Mouse (Mus musculus) mouse trophoblast stem cell (cell line): ENCODE measurements around the gene Tmem199.
"Not testable (repeated sequence)": the region's sequence is repeated elsewhere in the genome, so short reads cannot be mapped to it uniquely, and the experiment has no call there.

Experiments
- in situ Hi-C, 2 experiments: fragments of 300-500 bp; cut with MseI, MboI; formaldehyde crosslinking; loops; 2 replicates in 1 of 2; 3 replicates in 1 of 2; pipeline ENCODE4 v1.15.1; 2025

Gene Tmem199

DNA sequence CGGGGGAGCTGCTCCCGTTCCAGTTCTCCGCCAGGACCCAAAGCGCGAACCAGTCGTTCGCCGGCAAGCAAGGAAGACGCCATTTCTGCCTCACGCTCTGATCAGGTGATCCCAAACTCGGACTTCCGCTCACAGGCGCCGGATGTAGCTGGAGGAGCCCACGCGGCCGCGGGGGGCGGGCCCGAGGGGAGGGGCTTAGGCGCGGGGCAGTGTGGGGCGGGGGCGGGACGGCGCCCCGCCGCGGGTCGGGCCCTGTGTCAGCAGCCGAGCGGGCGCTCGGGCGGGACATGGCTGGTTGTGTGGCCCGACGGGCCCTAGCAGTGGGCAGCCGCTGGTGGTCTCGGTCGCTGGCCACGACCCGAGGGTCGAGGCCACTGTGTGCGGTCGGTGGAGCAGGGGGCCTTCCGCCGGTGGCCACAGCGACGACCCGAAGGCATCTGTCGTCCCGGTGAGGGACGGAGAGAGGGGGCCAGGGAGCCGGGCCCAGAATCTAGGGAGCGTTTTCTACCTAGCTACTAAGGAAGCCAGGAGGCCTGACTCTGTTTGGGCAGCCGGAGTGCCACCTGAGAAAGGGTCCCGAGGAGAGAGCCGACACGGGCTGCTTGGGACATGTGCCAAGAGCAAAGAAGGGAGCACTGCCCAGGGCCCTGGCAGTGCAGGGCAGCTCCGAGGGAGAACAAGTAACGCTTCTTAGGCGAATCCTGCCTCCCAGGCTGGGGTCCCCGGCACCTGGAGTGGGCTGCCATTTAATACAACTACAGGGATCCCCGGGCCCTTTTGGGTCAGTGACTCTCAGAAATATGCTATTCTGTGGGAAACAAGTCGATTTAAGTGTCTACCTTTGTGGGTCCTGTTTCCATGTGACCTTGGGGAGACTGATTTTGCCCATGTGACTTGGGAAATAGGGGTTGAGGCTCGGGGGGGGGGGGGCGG is at the start of gene Tmem199, which contains the start of gene Poldip2:
Gene Tmem199, minus strand, starts transcription at position 148 of the 933 bp plus-strand sequence.
Gene Poldip2, plus strand, starts transcription at position 169 of the 933 bp plus-strand sequence.
- in situ Hi-C loops, result no loop called here

DNA sequence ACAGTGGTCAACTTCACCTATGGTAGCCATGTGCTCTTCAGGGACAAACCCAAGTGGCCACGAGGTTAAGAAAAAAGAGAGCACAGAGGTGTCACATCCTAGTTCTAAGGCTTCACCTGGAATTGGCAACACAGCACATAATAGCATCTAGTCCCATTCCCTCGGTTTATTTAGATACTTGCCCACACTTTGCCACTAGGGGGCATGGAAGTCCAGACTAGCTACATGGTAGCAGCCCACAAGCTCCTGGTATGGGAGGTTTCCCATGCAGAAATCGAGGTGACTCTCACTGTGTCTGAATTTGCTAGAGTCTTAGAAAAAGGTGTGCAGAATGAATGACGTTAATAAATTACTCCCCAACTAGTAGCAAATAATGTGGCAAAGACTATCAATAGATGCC is 48.5 kb upstream of the Tmem199 start:
- in situ Hi-C loops, result no loop called here

DNA sequence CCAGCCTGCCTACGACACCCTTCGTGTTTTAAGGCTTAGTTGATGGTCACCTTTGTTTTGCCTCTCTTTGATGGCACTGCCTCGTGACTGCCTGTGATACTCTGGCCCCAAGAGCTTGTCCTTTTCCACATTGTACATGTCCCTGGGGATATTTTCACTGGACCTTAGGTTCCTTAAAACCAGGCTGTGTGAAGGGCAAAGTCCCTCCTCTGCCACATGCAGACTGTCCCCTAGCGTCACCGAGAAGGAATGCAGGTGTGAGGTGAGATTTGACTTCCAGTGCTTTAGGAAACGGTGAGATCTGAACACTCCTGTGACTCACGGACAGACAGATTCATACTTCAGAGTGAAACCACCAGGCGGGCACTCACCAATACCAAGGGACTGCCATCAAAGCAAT is 45.3 kb upstream of the Tmem199 start:
- in situ Hi-C loops, result no loop called here

DNA sequence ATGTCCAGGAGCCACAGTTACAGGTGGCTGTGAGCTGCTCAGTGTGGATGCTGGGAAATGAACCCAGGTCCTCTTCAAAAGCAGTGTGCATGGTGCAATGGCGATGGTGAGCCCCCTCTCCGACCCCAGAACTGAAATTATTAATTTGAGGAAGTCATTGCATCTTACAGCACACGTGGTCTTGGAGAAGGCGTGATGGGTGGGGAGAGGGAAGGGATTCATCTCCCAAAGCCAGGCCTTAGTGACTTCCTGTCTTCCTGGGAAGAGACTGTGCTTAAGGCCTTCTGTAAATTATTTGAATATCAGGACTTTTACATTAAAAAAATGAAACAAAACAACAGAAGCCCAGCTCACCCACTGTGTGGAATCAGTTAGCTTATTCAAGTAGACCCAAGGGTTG is 44.1 kb upstream of the Tmem199 start:
- in situ Hi-C loops, result no loop called here

DNA sequence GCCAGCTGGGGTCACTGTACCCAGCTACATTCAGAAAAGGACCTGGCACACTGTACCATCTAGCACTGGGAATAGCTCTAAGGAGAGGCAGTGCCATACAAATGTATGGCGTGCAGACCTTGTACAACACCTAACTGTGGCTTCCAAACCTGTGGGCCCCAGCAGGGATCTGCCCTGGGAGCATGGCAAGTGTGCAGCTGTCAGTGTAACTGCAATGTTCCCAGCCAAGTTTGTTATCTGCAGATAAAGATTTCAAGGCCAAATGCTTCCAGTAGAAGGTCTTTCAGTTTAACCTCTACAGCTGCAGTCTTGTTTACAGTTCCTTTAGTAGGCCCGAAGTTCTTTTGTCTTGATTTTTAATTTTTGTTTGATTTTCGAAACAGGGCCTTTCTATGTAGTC is 43.7 kb upstream of the Tmem199 start:
- in situ Hi-C loops, result no loop called here

DNA sequence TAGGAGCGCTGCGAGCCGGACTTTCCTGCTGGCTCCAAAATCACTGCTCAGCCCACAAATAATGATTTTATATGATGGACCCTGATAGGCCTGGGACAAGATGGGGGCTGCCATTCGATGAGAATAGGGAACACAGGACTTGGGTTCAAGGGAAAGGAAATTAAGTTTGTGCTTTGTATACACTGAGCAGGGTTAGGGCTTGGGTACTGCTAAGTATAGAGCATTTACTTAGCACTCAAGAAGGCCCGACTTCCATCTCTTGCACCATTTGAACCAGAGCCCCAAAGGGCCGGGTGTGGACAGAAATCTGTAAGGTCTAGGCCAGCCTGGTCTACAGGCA is 39.1 kb upstream of the Tmem199 start:
- in situ Hi-C loops, result no loop called here

DNA sequence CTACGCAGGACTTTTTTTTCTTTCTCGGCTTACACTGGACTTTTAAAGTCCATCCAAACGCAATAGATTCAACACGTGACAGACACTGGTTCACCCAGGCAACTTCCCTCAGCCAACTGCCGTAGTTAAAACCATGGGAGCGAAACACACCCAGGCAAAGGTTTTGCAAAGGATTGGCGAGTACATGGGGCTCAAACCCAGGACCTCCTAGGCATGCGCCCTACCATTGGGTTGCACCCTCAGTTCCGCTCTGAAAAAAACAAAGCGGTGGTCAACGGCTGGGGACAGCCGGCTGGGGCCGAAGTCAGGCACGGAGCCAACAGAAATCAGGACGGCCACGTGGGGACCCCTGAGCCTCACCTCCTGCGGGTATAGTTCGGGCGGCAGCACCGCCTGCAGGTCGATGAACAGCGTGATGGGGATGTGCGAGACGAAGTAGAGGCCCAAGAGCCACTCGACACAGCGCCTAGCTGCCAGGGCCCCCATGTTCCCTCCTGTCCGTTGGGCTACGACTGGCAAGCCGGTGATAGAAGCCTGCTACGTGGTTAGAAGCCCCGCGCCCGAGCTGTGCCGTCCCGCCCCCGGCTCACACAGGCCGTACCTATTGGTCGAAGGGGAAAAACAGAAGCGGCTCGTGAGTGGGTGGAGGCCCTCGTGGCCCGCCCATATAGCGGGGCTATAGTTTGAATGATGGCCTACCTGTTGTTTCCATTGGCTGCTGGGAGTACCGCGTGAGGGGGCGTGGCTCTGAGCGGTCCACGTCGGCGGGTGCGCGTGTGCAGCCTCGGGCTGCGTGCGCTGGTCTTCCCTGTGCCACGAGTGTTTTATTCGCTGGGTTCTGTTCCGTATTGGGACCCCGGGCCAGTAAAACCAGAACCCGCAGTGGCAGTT is 38.4 kb upstream of the Tmem199 start, which contains the start of gene Tmem97:
Gene Tmem97, minus strand, starts transcription at position 610 of the 891 bp plus-strand sequence.
- in situ Hi-C loops, result no loop called here

DNA sequence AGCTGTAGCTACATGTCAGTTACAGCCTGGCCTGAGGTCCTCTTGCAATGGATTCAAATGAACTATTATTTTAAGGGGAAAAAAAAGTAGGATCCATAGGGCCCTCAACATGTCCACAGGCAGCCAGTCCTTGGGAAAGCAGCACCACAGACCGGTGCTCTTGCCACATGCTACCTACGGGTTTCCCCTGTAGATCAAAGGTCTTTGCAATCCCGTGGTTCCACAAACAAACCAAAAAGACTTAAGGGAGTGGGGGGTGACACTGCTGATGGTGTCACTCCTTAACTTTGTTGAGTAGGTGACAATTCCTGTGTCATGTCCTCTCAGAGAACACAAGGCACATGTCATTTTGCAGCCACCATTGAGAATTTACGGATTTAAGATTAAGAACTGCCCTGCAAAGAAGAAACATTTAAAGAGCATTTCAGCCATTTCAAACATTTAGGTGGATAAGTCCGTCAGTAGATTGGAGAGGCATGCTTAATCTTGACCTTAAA is 37.6 kb upstream of the Tmem199 start:
- in situ Hi-C loops, result no loop called here

DNA sequence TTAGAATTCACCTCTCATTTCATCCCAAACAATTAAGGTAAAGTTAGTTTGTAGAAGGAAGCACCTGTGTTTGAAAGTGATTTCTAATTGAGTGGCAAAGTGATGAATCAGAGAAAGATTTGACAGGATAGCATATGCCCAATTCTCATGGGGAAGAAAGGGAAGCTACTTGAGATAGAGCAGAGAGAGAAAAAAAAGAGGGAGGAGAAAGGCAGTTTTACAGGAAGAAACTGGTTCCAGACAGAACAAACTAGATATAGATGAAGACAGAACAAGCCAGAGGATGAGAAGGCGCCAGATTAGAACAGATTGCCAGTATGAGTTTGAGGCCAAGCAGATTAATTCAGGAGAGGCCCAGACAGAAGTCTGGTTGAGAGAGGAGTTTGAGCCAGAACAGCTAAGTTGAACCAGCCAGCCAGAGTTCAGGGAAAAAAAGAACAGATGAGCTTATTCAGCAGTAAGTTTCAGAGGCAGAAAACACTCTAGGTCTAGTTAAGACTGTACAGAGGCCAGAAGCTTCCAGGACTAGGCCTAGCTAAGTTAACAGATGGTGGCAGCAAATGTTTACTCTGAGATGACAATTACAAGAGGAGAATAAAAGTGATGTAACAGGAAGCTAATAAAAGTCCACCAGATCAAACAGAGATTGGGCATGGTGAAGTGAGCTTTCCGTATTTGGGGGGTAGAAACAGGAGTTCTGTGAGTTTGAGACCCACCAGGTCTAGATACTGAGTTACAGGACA is 35.9 kb upstream of the Tmem199 start:
- in situ Hi-C loops, result no loop called here

DNA sequence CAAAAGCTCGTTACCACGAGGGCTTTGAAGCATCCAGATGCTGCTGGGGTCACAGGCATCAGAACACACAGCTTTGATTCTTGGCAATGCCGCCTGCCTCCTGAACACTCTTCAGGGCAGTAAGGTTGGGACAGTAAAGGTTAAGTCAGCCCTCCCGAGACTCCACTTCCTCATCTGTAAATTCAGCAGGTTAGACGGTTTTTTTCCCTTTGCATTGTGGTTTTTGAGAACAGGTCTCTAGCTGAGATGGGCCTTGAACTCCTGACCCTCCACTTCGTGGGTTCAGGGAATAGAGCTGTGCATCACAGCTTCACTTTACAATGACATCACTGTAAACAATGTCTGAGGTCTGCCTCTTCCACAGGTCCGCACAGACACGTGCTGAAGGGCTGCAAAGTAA is 33.2 kb upstream of the Tmem199 start:
- in situ Hi-C loops, result no loop called here

DNA sequence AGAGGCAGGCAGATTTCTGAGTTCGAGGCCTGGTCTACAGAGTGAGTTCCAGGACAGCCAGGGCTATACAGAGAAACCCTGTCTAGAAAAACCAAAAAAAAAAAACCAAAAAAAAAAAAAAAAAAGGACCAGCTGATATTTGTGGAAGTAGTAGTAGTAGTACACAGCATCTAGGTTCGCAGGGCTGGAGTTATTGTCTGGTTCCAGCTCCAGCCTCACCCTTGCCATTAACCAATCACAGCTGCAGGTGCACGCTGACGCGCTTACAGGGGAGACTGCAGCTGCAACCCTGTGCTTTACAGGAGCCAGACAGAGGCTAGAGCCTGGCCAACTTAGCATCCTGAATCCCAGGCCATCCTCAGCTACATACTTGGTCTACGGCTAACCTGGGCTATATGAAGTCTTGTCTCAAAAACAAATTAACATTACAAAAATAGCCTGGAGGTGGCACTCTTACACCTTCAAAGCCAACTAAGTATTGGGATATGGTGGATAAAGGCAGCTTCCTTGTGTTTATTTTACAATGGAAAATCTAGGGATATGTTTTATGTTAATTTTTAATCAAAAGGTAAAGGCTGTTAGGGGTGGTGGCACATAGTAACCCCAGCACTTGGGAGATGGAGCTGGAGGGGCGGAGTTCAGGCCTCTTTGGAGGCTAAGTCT is 32.6 kb upstream of the Tmem199 start:
- in situ Hi-C loops, result no loop called here

DNA sequence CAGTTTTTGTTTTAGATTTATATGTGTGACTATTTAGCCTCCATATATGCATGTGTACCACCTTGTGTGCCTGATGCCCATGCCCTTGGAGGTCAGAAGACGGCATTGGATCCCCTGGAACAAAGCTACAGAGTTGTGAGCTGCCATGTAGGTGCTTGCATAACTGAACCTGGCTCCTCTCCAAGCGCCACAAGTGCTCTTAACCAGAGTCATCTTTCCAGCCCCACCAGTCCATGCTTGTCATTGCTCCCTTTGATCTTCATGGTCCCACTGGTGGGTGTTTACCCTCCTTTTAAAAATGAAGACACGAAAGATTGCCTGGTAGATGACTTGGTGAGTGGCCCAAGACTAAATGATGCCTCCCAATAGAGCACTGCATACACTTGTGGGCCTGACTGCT is 28.4 kb upstream of the Tmem199 start:
- in situ Hi-C loops, result no loop called here

DNA sequence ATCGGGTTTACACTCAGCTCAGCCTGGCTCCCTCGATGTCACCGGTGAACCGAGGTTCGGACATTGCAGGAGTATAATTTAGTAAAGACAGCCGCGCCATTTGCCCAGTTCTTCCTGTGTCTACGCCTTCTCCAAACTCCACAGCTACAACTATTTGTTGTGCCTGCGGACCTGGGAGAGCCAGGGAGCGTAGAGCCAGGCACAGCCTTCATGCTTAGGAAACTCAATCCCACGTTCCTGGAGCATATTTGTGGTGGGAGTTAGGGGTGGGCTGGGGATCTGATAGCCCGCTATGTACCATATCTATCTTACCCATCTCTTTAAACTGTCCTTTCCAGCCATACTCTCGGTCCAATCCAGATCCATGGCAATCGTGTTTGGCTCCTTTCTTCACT is 24.7 kb upstream of the Tmem199 start:
- in situ Hi-C loops, result no loop called here

DNA sequence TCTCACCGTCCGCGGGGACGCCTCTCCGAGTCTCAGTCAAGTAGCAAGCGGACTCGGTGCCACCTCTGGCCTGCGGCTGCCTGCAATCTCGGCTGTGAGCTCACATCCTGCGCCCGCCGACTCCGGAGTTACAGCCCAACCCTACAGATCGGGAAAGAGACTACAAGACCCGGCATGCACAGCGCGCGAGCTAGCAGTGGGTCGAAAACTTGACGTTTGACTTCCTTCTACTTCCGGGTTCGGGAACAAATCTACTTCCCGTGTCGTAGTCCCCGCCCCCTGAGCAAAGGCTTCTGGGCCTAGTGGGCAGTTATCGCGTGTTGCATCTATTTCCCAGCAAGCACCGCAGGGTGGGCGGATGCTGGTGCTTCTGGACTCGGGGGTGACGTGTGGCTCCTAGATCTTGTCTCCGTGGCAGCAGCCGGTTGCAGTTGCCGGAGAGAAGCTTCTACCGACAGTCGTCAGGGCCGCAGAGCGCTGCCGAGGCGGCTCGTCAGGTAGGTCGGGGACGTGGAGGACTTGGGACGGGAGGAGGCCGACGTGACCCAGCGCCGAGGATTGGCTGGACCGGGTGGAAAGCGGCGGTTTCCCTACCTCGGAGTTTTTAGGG is 24.2 kb upstream of the Tmem199 start, which contains the start of the genes Tnfaip1 and Ift20:
Gene Tnfaip1, minus strand, starts transcription at position 253 of the 610 bp plus-strand sequence.
Gene Ift20, plus strand, starts transcription at position 282 of the 610 bp plus-strand sequence.
- in situ Hi-C loops, result no loop called here

DNA sequence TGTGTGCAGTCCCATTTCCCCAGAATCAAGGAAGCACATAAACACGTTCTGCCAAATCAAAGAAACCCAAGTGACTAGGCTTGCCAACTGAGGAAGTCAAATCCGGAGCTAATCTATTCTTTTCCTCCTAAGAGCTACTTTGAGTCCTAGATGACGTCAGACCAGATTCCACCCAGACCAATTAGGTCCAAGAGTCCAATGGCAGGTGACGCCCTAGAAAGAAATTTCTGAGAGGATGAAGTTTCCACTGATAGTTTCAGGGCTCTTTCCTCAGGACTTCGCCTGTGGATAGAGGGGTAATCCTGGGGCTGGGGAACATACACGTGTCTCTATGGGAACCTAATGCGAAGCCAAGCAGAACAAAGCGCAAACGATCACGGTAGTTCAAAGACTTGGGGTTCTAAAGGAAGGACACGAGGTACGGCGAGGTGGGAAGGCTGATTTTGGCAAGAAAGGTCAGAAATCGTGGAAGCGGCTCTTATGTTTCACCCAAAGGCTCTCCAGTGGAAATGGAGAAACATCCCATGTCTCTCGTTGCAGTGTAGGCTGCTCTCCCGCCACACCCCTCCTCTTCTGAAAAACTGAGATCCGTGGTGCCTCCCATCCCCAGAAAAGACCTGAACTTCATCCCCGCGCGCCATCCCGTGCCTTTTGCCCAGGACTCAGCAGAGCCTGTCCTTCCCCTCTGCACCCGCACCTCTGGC is 23.6 kb upstream of the Tmem199 start:
- in situ Hi-C loops, result no loop called here

DNA sequence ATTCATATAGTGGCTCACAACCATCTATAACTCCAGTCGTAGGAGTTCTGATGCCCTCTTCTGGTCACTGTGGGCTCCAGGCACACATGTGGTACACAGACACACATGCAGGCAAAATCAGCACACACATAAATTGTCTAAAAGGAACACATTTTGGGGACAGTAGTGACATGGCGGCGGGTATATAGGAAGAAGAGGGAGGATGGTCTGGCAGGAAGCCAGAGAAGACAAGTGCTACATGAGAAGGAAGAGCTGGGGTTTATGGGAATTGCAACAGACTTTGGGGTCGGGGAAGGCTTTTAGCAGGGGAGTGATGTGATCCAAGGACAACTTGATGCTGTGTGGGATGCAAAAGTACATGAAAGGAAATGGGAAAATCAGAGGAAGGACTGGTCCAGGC is 22.5 kb upstream of the Tmem199 start:
- in situ Hi-C loops, result no loop called here

DNA sequence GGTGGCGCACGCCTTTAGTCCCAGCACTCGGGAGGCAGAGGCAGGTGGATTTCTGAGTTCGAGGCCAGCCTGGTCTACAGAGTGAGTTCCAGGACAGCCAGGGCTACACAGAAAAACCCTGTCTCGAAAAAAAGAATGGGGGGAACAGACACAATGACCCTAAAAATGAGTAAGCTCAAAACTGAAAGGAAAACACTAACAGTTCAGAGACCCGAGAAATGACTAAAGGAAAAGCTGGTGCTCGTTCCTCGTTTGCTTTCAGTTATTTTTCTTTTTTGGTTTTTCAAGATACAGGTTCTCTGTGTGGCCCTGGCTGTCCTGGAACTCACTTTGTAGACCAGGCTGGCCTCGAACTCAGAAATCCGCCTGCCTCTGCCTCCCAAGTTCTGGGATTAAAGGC is 19.5 kb upstream of the Tmem199 start:
- in situ Hi-C loops, result not testable (repeated sequence)

DNA sequence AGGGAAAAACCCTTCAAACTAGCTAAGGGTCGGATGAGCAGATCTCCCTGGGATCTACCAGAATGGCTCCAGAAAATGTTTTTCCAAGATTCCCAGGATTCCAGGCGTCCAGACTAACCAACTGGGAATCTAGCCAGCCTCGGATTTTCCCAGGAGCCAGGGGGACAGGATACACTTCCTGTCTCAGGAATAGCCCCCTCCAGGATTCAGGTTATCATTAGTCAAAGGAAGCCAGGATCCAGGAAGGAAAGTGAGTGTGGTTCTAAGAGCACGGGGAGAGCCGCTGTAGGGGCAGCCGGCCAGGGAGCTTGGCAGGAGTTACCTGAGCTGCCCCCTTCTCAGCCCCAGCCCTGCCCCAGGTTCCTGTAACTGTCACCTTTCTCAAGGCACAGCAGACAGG is 19.1 kb upstream of the Tmem199 start:
- in situ Hi-C loops, result no loop called here

DNA sequence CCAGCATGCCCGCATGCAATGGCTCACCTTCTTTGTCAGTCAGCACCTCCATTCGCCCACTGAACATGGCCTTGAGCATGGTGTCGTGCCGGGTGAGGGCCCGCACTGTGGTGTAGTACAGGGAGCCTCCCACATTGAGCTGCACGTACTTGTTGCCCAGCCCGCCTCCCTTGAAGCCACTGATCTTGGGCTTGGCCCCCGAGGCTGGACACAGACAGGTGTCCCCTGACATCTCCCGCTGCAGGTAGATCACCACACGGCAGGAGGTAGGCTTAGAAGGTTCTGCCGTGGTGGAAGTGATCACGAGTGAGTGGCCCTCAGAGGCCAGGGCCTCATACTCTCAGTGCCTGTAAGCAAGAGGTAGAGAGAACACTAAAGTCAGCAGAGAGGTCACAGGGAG is 18.0 kb upstream of the Tmem199 start:
- in situ Hi-C loops, result no loop called here

DNA sequence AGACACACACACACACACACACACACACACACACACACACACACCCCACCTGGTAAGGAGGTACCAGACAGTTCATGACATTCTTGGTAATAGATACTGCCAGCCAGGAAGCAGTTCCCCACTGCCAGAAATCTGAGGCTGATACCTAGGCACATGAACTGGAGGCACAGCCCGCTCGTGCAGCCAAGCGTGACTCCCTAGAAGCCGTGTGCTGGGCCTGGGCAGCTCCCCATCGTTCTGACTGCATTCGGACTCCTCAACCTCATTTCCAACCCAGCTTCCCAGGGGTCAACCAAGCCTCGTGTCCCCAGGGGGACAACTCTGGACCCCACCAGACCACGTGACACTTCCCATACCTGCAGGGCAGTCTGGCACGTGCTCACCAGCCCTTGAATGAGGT is 16.7 kb upstream of the Tmem199 start:
- in situ Hi-C loops, result no loop called here
